Mouse (Mus musculus): ENCODE data around the gene Vmn1r167.
"Not testable (repeated sequence)": the region's sequence is repeated elsewhere in the genome, so short reads cannot be mapped to it uniquely, and the experiment has no call there.

Vmn1r167 gene

GRCm38 (mm10) chr7:23507106-23507505 lies at the start of gene Vmn1r167:
Gene Vmn1r167 (minus strand): TSS chr7:23507206.
- DNase-seq (ENCODE audit: low spot score): not testable (repeated sequence)

GRCm38 (mm10) chr7:23539432-23539831 lies 32.4 kb upstream of the Vmn1r167 start, which contains the start of gene Vmn1r168:
Gene Vmn1r168 (plus strand): TSS chr7:23539732.
- not testable (repeated sequence) for DNase-seq (ENCODE audit: low spot score)

DNA sequence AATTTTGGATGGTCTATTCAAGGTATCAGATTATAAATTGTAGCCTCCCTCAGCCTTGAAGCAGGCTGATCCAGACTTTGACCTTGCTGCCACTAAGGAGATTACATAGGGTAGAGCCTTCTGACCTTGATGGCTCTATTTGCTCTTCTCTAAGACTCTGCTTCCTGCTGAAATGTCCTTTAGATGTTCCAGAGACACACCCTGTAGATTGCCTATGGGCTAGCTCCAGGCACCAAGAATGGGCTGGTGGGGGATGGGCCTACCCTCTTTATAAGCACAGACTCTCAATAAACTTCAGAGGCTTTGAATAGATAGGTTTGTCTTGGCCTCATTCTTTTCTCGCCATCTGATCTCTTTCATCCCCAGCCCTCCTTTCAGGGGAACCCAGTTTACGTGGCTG lies 34.1 kb downstream of the Vmn1r167 start:
- DNase-seq (ENCODE audit: low spot score): not testable (repeated sequence)

DNA sequence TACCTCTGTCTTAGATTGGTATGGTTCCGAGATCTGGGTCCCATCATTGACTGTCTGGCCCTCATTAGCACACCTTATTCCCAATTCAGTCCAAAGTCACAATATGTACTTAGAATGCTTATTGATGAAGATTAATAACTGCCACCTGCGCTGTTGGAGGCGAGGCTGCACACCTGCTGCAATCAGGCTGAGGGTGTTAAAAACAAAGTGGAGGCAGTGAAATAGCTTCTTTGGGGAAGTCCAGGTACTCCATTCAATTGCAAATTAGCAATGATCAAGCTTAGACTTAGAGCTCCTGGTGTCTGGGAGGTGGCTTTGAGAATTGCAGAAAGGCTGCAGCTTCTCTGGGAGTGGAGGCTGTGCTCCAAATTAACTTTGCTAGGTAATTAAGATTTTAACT lies 36.2 kb downstream of the Vmn1r167 start:
- not testable (repeated sequence) for DNase-seq (ENCODE audit: low spot score)

DNA sequence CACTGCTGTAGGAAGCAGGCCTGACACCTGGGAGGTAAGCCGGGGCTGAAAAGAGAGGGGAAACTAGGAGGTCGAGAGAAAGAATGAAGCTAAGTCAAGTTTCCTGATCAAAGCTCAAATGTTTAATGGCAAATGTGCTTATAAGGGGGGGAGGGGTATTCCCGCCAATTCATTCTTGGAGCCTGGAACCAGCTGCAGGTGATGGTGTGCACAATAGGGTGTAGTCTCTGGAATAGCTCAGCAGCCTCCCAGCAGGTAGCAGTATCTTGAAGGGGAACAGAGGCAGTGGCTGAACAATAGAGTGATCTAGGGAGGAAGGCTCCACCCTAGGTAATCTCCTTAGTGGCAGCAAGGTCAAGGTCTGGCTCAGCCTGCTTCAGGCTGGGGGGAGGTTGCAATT lies 36.8 kb downstream of the Vmn1r167 start:
- not testable (repeated sequence) for DNase-seq (ENCODE audit: low spot score)
